In the genomic region with DNA sequence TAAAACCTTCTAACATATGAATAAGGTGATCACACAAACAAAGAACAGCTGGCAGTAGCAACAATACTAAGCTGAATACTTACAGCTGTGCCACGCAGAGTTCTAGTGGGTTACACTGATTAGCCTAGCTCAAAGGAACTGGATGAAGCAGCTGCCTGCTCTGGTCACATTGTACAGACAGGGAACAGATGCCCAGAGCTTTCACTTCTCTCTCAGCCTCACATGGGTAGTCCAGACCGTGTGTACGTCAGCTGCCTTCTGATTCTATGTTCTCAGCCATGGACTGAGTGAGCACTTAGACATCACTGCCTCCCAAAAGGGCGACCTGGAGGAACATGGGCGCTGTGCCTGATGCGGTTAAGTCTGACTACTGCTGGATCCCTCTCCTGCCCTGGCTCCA, we compare ENCODE assay signal across 18 mouse cellular contexts. TPM values are rescaled to one million over a fixed set of nuclear protein-coding genes. Genes with fewer than 3 reads are reported as not detected.
DNase-seq lines count a peak whose midpoint lies in the region; ATAC-seq and TF ChIP-seq lines count a peak whose summit lies in the region.
"Had no signal": no experiment of that assay in that cellular context is flagged by ENCODE, and none has a peak within 500 bp of the region (broad histone marks: within the 10 kb centered on the region; RNA-seq: fewer than 3 reads in every experiment).

No protein-coding gene starts in this region.

- peak; percentile 64 for ATAC-seq in frontal cortex, adult (ENCODE audit: low TSS enrichment)
- peak; percentile 65; the same call in 1 of the 2 replicates for ATAC-seq in embryonic facial prominence, embryonic 15.5 days (ENCODE audit: insufficient number of reproducible peaks, low FRiP score, low TSS enrichment, low read depth)
- ATAC-seq in megakaryocyte, adult 5-6 weeks (ENCODE audit: poor library complexity, severe bottlenecking) = peak; percentile 73
- ATAC-seq: intestine, embryonic 15.5 days had no signal

- DNase-seq in frontal cortex, postnatal 25 days (ENCODE audit: low spot score in 2 of 2) = no peak
- peak; percentile 42 for DNase-seq in retina, postnatal 1 day
- no peak for DNase-seq in retina, embryonic 14.5 days (ENCODE audit: low spot score)
- DNase-seq in adrenal gland, postnatal 36 days = no peak
- DNase-seq in thymus, adult 2 months = no peak
- DNase-seq: cerebellum, adult 8-10 months; gastrocnemius, postnatal 25 days; kidney, postnatal 25 days; lung, postnatal 4 days; right cerebral cortex, adult 18-20 months had no signal

- 63% methylated on average over 6 of the region's 6 CpGs for WGBS in embryonic facial prominence, embryonic 15.5 days
- 85% methylated on average over 6 of the region's 6 CpGs for WGBS in thymus, adult 2 months

- H3K4me2 ChIP-seq in embryonic facial prominence, embryonic 15.5 days (replicated peaks) = no peak overlapping the region
- H3K4me2 ChIP-seq: heart, embryonic 13.5 days; intestine, embryonic 15.5 days had no signal

- TF ChIP-seq POLR2A in thymus, adult 2 months (IDR thresholded peaks at IDR 0.05; ENCODE audit: control insufficient read depth, extremely low read depth, insufficient read depth, low read length, poor library complexity) = no peak

- H3K27ac ChIP-seq in embryonic facial prominence, embryonic 15.5 days (replicated peaks) = no peak overlapping the region
- no peak overlapping the region for H3K27ac ChIP-seq in thymus, adult 2 months (ENCODE audit: control insufficient read depth, insufficient read depth, low read length)
- H3K27ac ChIP-seq: heart, embryonic 13.5 days; intestine, embryonic 15.5 days; liver, embryonic 14.5 days had no signal

- H3K4me3 ChIP-seq in embryonic facial prominence, embryonic 15.5 days (replicated peaks) = no peak overlapping the region
- H3K4me3 ChIP-seq in thymus, adult 2 months (ENCODE audit: control insufficient read depth, insufficient read depth, low read length) = no peak overlapping the region
- H3K4me3 ChIP-seq: heart, embryonic 13.5 days; intestine, embryonic 15.5 days had no signal

- no peaks in the 10 kb centered on the region for H3K9me3 ChIP-seq in embryonic facial prominence, embryonic 15.5 days (replicated peaks)
- H3K9me3 ChIP-seq: heart, embryonic 13.5 days; intestine, embryonic 15.5 days had no signal

- no peak for TF ChIP-seq CTCF in thymus, adult 2 months (IDR thresholded peaks at IDR 0.05; ENCODE audit: borderline replicate concordance, control insufficient read depth, extremely low read depth, insufficient read depth, low read length, poor library complexity)

- H3K27me3 ChIP-seq in embryonic facial prominence, embryonic 15.5 days = no peaks in the 10 kb centered on the region
- no peaks in the 10 kb centered on the region for H3K27me3 ChIP-seq in thymus, adult 2 months (ENCODE audit: control insufficient read depth, insufficient read depth, low read length)
- H3K27me3 ChIP-seq: intestine, embryonic 15.5 days had no signal

- H3K36me3 ChIP-seq in embryonic facial prominence, embryonic 15.5 days = no peaks in the 10 kb centered on the region
- no peaks in the 10 kb centered on the region for H3K36me3 ChIP-seq in thymus, adult 2 months (ENCODE audit: control insufficient read depth, insufficient read depth, low read length)
- H3K36me3 ChIP-seq: heart, embryonic 13.5 days; intestine, embryonic 15.5 days had no signal

- no peaks in the 10 kb centered on the region for H3K4me1 ChIP-seq in embryonic facial prominence, embryonic 15.5 days
- peaks cover 5% of the 10 kb centered on the region; the same call in 1 of the 2 replicates for H3K4me1 ChIP-seq in thymus, adult 2 months (replicated peaks; ENCODE audit: control insufficient read depth, insufficient read depth, low read length)
- H3K4me1 ChIP-seq: heart, embryonic 13.5 days had no signal

- H3K9ac ChIP-seq in embryonic facial prominence, embryonic 15.5 days = no peak overlapping the region
- H3K9ac ChIP-seq: heart, embryonic 13.5 days; intestine, embryonic 15.5 days; liver, embryonic 14.5 days had no signal

RNA-seq across cellular contexts. Expression of gene Zfp648, which starts 25.7 kb away (rescaled TPM):
- polyA plus RNA-seq in embryonic facial prominence, embryonic 15.5 days (2015; fragmentation: Nextera tagmentation; extraction: Ambion mirVana) = 0.42 and 0.52 TPM in 2 replicates
- total RNA-seq in megakaryocyte, adult 5-6 weeks (2015) = not detected in 2 replicates
- not detected in 2 replicates for total RNA-seq in megakaryocyte, adult 5-6 weeks (2017)
- total RNA-seq in adrenal gland, postnatal 36 days (2021) = under 1 TPM in 1 of 2 experiments, not detected in 1; 0.43 TPM
- polyA plus RNA-seq in thymus, adult 2 months (2012; rRNA removed) = 0.13 TPM in 1 of 2 replicates, not detected in the other
- total RNA-seq: gastrocnemius, postnatal 25 days; MEL; midbrain, postnatal 0 days had no signal
- polyA plus RNA-seq: intestine, embryonic 15.5 days; liver, embryonic 14.5 days had no signal
